Mouse (Mus musculus): ENCODE results near the gene Ddx24.
"Not testable (repeated sequence)": the region's sequence is repeated elsewhere in the genome, so short reads cannot be mapped to it uniquely, and the experiment has no call there.

Ddx24 gene

DNA sequence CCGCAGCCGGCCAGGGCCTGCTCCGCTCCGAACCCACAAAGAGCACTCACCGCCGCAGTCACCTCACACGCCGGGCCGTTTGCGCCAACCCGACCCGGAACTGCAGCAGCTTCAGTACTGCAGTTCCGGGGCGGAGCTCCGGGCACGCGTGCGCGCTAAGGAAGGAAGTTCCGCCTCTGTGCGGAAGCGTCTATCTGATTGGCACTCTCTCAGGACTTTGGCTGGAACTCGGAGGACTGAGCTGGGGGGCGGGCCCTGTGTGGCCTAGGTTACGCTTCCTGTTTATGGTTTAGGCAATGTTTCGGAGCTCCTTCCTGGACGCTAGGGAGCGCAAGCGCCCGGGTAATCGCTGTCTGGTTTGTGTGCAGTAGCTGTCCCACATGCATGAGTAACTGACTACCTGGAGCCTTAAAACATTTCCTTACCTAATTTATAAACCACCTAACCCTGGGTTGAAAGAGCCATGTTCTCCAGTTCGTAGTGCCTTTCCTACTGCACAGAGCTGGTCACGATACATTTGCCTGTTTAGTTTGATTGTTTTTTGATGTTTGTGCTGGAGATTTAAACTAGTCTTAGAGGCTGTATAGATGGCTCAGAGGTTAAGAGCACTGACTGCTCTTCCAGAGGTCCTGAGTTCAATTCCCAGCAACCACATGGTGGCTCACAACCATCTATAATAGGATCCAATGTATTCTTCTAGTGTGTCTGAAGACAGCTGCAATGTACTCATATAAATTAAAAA is at the start of gene Ddx24:
TSS of gene Ddx24 (minus strand) at position 102 of the 742 bp plus-strand sequence.
- DNase-seq, result peak; percentile 99

DNA sequence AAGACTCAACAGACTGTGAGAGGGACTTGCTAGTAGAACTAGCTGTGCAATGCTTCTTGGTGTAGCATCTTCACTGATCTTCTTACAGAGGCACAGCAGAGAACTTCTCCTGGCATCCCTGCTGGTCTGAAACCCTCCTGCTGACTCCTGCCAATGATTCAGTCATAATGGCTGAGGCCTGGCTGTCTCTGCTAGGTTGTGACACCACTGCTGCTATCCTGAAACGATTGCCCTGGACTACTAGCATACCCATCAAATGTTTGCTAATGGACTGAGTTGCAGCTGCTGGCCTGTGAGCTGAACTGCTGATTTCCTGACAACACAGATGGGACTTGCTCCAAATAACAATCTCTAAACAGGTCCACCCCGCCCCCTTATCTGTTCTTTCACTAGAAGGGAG is 48.9 kb upstream of the Ddx24 start:
- DNase-seq, result no peak

DNA sequence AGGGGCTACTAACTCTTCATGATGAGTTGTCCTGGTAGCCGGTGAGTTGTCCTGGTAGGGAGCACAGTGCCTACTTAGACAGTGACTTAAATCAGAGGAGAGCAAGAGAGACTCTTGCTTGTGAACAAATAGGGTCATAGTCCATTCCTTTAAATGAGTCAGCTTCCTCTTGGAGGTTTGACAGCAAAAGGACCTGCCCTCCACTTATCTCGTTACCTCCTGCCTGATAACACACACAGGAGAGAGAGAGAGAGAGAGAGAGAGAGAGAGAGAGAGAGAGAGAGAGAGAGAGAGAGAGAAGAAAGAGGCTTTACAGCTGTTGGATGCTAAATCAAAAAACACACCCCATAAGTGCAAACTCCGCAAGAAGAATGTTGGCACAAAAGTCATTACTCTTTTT is 31.5 kb upstream of the Ddx24 start, which contains the start of gene Ifi27l2b:
TSS of gene Ifi27l2b (minus strand) at position 84 of the 400 bp plus-strand sequence.
- DNase-seq, result no peak

DNA sequence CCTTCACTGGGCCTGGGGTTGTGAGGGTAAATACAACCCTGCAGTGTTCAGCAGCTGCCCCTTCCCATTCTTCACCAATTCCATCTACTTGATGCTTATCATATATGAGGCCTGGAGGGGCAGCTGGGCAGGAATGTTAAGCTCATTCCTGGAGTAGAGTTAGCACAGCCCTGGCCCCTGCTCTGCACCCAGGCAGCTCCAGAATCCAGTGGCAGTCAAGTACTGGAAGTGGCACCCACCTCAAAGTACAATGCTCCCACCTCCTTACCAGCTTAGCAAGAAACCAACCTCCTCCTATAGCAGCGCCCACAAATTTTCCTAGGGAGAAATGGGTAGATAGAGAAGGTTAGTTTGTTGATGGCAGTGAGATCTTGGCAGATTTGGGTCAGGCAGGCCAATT is 31.1 kb upstream of the Ddx24 start:
- not testable (repeated sequence) for DNase-seq

DNA sequence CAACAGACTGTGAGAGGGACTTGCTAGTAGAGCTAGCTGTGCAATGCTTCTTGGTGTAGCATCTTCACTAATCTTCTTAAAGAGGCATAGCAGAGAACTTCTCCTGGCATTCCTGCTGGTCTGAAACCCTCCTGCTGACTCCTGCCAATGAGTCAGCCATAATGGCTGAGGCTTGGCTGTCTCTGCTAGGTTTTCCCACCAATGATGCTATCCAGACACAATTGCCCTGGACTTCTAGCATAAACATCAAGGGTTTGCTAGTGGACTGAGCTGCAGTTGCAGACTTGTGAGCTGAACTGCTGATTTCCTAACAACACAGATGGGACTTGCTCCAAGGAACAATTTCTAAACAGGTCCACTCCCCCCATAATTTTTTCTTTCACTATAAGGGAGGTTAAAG is 27.7 kb upstream of the Ddx24 start:
- DNase-seq, result no peak

DNA sequence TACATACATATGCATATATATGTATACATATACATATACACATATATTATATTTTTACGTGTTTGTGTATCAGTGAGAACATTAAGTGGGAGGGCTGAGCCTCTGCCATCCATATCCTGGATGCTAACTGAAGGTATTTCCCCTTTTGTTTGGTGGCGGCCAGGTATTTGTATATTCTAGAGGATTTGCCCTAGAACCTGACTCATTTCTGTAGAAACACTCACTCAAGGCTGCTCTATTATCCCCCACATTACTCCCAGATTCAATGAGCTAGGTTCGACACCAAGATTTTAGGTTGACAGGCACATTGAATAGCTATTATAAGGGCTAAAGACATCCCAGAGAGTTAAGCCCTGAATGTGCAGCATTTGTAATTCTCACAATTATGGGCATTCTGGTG is 19.4 kb upstream of the Ddx24 start:
- DNase-seq, result no peak

DNA sequence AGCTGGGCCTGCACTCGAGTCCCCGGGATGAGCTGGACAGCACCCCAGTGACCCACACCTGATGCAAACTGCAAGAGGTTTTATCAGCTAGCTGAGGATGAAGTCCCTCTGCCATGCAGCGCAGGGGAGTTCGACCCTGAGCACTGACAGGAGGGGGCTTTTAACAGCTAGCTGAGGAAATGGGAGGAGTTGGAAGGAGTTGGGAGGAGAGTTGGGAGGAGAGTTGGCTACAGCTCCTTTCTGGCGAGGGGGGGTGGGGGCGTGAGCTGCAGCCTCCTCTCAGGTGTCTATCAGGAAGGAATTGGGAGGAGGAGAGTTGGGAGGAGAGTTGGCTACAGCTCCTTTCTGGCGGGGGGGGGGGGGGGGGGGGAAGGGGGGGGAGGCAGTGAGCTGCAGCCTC is 18.6 kb upstream of the Ddx24 start:
- not testable (repeated sequence) for DNase-seq

DNA sequence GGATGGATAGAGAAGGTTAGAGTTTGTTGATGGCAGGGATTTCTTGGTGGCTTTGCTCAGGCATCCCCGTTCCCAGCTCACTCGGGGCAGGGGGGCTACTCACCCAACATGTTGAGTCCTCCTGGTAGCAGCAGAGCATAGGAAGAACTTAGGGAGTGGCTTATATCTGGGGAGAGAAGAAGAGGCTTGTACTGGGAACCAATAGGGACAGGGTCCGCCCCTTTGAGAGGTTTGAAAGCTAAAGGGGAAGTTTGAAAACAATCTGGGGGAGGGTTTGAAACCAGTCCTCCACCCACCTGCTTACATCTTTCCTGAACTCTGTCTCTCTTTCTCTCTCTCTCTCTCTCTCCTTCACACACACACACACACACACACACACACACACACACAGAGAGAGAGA is 17.9 kb upstream of the Ddx24 start, which contains the start of gene Ifi27l2a:
TSS of gene Ifi27l2a (minus strand) at position 157 of the 400 bp plus-strand sequence.
- DNase-seq, result no peak

DNA sequence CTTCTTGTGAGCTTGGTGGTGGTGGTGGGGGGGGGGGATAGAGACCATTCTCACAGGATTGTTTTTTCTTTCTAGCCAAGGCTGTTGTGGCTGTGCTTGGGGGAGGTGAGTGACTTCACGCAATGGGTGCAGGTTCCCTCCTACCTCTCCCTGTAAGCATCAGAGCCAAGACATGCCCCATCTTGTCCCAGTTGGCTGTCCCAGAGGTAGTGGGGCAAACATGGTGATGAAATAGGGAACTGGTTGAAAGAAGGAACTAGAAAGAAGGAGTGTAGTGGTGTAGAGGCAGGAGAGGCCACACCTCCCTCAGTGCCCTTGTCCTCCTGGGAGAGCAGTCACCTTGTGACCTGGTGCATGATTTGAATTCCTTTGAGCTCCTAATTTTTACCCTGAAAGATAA is 12.0 kb upstream of the Ddx24 start:
- DNase-seq, result no peak

DNA sequence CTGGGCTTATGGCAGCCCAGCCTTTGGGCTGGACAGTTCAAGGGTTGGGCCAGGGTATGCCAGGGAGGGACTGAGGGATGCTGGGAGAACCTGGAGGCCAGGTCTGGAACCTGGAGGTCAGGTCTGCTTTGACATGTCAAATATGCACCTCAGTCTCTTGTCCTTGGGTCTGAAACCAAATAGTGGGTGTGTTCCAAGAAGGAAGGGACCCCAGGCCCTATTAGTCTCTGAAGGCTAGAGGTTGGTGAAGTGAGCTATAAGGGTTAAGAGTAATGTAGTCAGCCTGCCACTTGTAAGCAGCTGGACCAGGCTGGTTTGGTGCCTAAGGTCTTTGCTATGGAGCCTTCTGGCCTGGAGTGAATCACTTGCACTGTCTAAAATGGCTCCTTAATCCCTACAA is 9.2 kb upstream of the Ddx24 start:
- no peak for DNase-seq

DNA sequence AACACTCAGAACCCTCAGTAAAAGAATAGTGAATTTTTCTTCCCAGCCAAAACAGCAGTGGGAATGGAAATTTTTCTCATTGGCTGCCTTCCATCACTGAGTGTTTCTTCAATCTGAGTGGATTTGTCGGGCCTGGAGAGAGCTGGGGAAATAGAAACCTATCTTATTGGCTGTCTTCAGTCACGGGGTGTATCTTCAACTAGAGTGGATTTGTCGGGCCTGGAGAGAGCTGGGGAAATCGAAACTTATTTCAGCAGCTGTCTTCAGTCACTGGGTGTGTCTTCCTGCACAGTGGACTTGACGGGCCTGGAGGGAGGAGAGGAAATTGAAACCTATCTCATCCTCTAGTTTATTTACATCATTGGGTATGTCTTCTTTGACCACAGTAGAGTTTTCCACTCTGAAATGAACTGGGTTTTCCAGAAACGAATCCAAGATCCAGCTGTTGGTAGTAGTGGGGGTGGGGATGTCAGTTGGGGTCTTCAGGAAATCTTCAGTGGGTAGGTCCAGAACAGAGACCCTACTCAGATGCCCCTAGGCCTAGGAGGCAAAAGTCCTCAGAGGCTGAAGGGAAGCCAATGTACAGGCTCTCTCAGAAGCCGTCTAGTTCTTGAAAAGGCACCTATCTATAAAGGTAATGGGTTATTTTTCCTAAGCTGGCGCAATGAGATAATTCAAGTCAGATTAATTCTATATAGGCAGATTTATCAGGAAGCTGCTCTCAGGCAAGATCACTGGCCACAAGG is 8.5 kb upstream of the Ddx24 start, which contains the start of gene Ifi27:
TSS of gene Ifi27 (plus strand) at position 226 of the 746 bp plus-strand sequence.
- peak; percentile 82 for DNase-seq

DNA sequence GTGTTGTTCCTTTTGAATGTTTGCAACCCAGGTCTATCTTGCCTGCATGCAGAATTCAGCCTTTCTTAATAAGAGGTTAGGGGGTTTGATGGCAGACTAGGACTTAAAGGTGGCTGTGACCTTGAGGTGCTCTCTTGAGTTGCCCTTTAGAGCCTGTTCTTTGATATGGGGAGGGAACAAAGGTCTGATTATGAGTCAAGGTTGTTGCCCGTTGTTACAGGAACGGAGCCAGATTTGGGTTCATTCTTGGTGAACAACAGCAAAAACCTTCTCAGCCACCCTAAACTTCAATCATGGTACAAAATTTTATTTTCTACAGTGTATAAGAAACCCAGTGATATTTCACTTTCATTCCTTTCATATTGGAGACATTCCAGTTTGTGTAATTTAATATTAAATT is 7.8 kb upstream of the Ddx24 start:
- DNase-seq, result no peak

DNA sequence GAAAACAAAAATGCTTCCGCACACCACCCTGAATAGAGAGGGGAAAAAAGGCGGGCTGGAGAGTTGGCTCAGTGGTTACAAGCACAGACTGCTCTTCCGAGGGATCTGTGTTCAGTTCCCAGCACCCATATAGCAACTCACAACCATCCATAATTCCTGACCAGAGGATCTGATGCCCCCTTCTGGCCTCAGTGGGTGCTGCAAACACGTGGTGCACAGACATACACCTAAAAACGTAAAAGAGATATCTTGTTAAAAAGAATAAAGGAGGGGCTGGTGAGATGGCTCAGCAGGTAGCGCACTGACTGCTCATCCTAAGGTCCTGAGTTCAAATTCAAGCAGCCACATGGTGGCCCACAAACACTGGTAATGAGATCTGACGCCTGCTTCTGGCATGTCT is 1.1 kb upstream of the Ddx24 start:
- DNase-seq, result no peak

DNA sequence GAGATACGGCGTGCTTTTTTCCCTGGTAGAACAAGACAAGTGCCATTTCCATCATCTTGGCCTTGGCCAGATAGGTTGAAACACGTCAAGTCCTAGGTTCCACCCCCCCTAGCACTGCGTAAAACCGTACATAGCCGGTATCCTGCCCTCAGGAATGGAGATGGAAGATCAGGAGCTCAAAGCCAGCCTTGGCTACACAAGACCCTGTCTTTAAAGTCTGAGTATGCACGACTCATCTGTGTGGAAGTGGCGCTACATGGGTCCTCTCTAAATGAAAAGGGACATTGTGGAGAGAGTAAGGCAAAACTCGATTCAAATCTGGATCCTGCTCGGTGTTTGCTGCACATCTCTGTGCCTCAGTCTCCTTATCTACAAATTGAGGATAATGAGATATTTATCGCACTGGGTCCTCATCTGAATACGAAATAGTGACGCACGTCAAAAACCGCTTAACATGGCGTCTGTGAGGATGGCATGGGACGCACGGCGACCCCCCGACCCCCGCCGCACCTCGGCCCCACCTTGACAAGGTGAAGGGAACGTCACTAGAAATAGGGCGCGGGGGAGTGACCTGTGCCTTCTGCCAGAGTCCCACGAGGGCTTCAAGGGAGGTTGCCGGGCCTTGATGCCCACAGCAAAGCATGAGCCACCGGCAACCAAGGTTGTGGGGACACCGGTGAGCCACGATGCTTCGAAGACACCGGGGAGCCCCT is 458 bp downstream of the Ddx24 start:
- no peak for DNase-seq

DNA sequence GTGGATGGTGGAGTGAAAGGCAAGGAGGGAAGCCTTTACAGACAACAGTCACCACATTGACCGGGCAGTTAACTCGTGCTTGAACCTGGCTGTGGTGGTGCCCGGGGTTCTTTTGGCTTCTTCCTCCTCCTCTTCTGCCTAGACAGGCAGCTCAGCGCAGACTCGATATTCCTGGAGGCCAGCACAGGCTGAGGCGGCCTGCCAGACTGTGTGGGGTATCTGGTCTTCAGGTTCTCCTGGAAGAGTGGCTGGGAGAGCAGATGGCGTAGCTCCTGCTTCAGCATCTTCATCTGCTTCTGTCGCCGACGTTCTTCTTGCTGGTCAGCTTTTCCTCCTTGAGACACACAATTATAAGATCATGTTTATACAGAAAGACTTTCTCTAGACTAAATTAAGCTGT is 17.5 kb downstream of the Ddx24 start:
- peak; percentile 75 for DNase-seq

DNA sequence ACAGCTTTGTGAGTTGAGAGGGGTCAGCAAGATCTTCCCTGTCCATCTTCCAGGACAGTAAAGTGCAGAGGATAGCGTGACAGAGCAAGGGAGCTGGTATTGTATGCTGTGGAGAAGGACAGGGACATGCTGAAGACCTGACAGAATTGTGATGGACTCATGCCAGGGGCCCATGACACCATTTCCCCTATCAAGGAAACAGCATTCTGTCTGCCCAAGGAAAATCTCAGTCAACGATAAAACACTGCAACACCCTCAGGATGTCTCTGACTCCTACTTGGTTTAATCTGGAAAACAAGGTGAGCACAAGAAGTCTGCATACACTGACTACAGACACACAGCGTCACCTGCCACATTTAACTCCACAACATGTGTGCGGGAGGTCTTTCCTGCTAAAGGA is 17.9 kb downstream of the Ddx24 start, which contains the start of gene 9330161L09Rik:
TSS of gene 9330161L09Rik (minus strand) at position 101 of the 400 bp plus-strand sequence.
- DNase-seq, result no peak

DNA sequence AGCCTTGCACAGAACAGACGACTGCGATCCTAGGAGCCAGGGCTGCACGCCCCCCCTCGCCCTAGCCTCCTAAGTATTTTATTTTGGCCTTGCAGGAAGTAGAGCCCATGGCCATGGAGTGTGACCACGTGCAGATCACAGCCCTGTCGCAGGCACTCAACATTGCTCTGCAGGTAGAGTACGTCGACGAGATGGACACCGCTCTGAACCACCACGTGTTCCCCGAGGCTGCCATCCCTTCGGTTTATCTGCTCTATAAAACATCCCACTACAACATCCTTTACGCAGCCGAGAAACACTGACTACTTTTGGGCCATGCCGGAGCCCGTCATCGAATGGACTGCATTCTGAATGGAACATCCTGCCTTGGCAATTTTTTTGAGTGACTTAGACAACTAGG is 21.5 kb downstream of the Ddx24 start:
- DNase-seq, result no peak

DNA sequence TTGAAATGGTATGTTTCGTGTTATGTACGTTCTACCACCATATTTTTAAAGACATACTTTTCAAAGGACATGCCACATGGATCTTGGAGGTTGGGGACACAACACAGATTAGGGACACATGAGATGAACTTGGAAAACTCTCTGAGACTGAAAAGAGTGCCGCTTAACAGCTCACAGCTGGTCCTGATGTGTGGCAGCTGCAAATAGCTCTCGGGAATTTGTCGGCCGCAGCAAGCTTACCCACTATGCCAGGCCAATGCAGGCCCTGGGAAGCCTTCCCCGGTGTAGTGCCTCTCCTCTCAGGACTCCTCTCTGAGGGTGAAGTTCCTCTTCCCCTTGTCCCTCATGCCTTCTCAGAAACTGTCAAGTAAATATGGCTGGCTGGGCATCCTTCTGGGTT is 28.9 kb downstream of the Ddx24 start:
- no peak for DNase-seq

DNA sequence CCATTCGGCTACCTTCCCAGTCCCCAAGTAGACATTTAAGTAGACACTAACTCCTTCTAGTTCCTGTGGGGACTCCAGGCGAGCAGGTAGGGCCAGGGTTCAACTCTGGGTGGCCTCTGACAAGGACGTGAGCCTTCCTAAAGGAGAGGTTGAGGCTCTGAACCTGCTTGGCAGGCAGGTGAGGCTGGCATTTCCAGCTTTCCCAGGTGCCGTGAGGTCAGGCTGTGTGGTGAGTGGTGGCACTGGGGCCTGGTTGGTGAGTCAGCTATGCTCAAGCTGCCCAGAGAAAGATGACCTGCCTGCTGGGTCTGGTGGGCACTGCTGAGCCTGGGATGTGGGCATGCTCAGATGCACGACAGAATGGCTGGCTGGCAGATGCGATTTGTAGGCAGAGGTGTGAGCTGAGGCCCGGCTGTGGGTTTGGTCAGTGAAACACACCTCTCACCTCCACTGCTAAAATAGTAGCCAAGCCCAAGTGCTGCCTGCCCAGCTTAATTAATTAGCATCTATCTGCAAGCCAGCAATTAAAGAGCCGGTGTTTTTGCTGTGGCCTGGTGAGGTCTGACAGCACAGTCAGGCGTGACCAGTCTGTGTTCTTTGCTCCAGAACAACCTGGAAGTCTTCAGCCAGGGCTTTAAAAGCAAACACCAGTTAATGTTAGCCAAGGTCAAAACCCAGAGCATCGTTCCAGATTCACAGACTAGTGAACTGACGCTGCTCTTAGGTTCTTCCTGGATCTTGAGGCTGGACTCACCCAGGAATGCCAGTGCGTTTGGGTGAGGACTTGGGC is 29.9 kb downstream of the Ddx24 start:
- DNase-seq, result no peak

DNA sequence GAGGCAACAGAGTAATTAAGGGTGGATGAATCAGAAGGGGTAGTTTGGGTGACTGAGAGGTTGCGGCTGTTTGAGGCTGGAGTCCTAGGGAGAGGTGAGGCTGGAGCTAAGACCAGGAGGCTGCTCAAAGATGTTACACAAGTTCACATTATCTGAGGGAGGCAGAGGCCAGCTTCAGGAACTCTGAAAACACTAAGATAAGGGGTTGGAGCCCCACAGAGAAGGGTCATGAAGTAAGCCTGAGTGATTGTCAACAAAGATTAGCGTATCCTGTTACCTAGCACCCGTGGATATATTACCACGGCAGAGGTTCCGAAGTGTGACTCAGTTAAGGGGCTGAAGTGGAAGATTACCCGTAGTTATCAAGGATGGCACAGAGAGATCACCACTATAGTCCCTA is 32.1 kb downstream of the Ddx24 start:
- no peak for DNase-seq

DNA sequence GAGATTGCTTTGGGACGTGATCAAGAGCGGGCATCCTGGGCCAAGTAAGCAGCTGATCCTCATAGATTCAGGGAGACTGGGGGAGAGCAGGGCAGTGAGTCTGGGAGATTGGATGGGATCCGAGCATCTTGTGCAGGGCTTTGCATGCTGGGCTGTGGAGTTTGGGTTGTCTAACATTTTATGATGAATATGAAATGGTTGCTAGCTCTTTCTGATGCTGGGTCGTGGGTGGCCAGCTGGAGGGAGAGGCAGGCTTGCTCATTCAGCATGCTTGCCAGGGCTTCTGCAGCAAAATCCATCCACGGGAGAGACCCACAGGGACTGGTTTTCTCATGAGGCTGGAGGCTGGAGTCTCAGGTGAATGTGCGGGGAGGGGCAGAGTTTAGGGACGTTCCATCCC is 34.5 kb downstream of the Ddx24 start:
- DNase-seq, result peak; percentile 79

DNA sequence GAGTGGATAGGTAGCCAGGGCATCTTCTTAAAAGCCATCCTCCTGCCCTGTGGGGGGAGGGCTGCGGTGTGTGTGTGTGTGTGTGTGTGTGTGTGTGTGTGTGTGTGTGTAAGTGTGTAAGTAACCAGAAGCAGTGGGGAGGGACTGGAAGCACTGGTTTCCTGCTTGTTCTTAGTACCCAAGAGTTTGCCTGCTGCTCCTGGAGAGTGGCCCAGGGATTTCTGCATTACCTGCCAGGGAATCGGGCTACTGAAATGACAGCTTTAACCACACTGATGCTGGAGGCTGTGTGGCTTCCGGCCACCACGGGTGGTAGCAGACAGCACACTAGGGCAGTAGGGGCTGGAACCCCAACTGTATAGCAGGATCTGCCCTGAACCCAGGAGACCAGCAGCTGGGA is 35.6 kb downstream of the Ddx24 start:
- no peak for DNase-seq

DNA sequence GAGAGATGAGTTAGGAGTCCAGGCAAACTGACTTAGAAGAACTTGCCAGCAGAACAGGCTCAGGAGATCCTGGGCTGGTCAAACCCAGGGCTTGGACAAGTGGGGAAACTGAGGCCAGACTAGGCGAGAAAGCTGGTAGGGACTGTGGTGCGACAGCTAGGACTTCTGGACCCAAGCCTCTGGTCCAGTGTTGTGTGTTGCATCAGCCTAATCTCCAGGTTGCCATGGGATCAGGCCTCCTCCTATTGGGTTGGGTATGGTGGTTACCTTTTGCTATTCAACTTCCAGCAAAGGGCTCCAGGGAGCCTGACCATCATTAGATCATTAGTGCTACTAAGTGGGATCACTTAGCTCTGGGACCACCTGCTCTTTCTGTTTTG is 36.3 kb downstream of the Ddx24 start:
- no peak for DNase-seq

Measured in right cerebral cortex, adult 18-20 months (tissue).